Mouse (Mus musculus) spleen, adult 2 months (tissue): ENCODE results near the gene Pcnx. TPM values are rescaled to one million over a fixed set of nuclear protein-coding genes. Genes with fewer than 3 reads are reported as not detected.

ENCODE experiments used
- DNase-seq, 2 experiments: peaks; one replicate each; pipeline versions ENCODE4 v3.0.0 to v3.0.0-alpha.2; 2012 to 2021; ENCODE audit warnings: low spot score in 2 of 2, low read depth in 1 of 2
- H3K27ac ChIP-seq: fragments of 200-500 bp; 2 replicates; pipeline ENCODE4 v1.5.1; 2012; ENCODE audit warnings: low read length, inconsistent platforms; ENCODE audit not compliant: insufficient read depth
- H3K27me3 ChIP-seq: fragments of 200-500 bp; 2 replicates; pipeline ENCODE4 v1.6.1; 2012; ENCODE audit warnings: mild to moderate bottlenecking, moderate library complexity, low read length, inconsistent platforms; ENCODE audit not compliant: control insufficient read depth, insufficient read depth
- H3K36me3 ChIP-seq: fragments of 200-500 bp; 2 replicates; pipeline ENCODE4 v1.6.1; 2012; ENCODE audit warnings: mild to moderate bottlenecking, low read length, inconsistent platforms; ENCODE audit not compliant: control insufficient read depth, insufficient read depth
- H3K4me1 ChIP-seq: fragments of 200-500 bp; 2 replicates; pipeline ENCODE4 v1.6.1; 2011; ENCODE audit warnings: inconsistent platforms; ENCODE audit not compliant: control insufficient read depth, insufficient read depth, insufficient read length
- H3K4me3 ChIP-seq: fragments of 200-500 bp; 2 replicates; pipeline ENCODE4 v1.5.1; 2011; ENCODE audit warnings: mild to moderate bottlenecking, inconsistent platforms; ENCODE audit not compliant: insufficient read depth, insufficient read length; ENCODE audit errors: extremely low read depth
- CTCF ChIP-seq: fragments of 200-500 bp; IDR thresholded peaks from 2 replicates; pipeline ENCODE4 v1.5.1; 2011; ENCODE audit warnings: mild to moderate bottlenecking, inconsistent platforms; ENCODE audit not compliant: insufficient read depth, insufficient read length, insufficient replicate concordance; ENCODE audit errors: extremely low read depth
- POLR2A ChIP-seq: fragments of 200-500 bp; IDR thresholded peaks from 2 replicates; pipeline ENCODE4 v1.6.1; 2011; ENCODE audit warnings: low read depth, low read length, inconsistent platforms
- WGBS: fragments of 180-500 bp; shearing (Covaris S2); methylation state at CpG from one replicate; pipeline ENCODE4 v1.1.7; 2018; 5-methylcytosine and 5-hydroxymethylcytosine counted together
- polyA plus RNA-seq: library from polyadenylated mRNA; depleted of rRNA; stranded (reverse); fragments of >200 nt; gene quantifications from 2 replicates; pipeline ENCODE4 v1.2.3, GENCODE M21; 2012

The Pcnx gene
- polyA plus RNA-seq, 1 experiment, result 8.4 TPM

DNA sequence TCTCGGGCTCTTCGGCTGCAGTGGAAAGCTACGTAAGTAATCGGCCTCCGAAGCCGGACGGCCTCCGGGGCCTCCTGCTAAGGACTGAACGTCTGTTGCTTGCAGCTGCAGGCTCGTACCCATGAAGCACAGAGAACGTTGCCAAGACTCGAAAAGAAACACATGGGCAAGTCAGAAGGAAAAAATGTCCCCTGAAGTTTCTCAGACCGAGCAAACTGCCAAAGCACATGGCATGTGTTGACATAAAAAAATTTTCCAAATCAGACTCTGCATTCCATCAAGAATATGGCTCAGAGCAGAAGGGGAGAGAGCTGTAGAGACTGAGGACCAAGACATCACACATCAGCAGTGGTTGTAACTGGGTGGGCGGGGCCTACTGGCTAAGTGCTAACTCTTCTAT is 6.8 kb upstream of the Pcnx start:
- WGBS, result 92% methylated on average over 14 of the region's 14 CpGs
- no peaks in the 10 kb centered on the region for H3K4me1 ChIP-seq

GRCm38 (mm10) chr12:81853543-81853942 is 6.3 kb upstream of the Pcnx start:
- Histone ChIP-seq H3K36me3 (no peaks in the 10 kb centered on the region), H3K4me3 (no peak overlapping the region), H3K4me1 (no peaks in the 10 kb centered on the region), H3K27me3 (no peaks in the 10 kb centered on the region), H3K27ac (no peak overlapping the region)
- DNase-seq, result no peak
- TF ChIP-seq POLR2A (no peak), CTCF (no peak)
- 62% methylated on average over 9 of the region's 9 CpGs for WGBS

More for the DNA sequence above, 6.8 kb upstream of the Pcnx start:
- H3K27ac ChIP-seq, result no peak overlapping the region
- TF ChIP-seq CTCF (no peak), POLR2A (no peak)
- no peaks in the 10 kb centered on the region for H3K27me3 ChIP-seq
- H3K4me3 ChIP-seq, result no peak overlapping the region
- no peaks in the 10 kb centered on the region for H3K36me3 ChIP-seq
- no peak for DNase-seq

- Histone ChIP-seq H3K27me3 (no peaks in the 10 kb centered on the region), H3K4me3 (no peak overlapping the region), H3K36me3 (no peaks in the 10 kb centered on the region), H3K27ac (no peak overlapping the region), H3K4me1 (no peaks in the 10 kb centered on the region)
- no peak for DNase-seq
- TF ChIP-seq CTCF (no peak), POLR2A (no peak)
- WGBS, result 83% methylated on average over 8 of the region's 8 CpGs
Measured at GRCm38 (mm10) chr12:81855031-81855430, 4.8 kb upstream of the Pcnx start.

GRCm38 (mm10) chr12:81856696-81857095 is 3.1 kb upstream of the Pcnx start:
- H3K27me3 ChIP-seq, result no peaks in the 10 kb centered on the region; the same call in 1 of the 2 replicates
- no peak for DNase-seq

GRCm38 (mm10) chr12:81857251-81857650 is 2.6 kb upstream of the Pcnx start:
- DNase-seq, result no peak
- no peak for TF ChIP-seq POLR2A
- TF ChIP-seq CTCF, result no peak
- no peaks in the 10 kb centered on the region; the same call in 1 of the 2 replicates for H3K27me3 ChIP-seq
- no peak overlapping the region for H3K27ac ChIP-seq
- no peak overlapping the region for H3K4me3 ChIP-seq
- 49% methylated on average over 4 of the region's 4 CpGs for WGBS
- peaks cover 5% of the 10 kb centered on the region for H3K4me1 ChIP-seq
- H3K36me3 ChIP-seq, result no peaks in the 10 kb centered on the region

More at GRCm38 (mm10) chr12:81856696-81857095, 3.1 kb upstream of the Pcnx start:
- Histone ChIP-seq H3K36me3 (no peaks in the 10 kb centered on the region), H3K4me1 (peaks cover 2% of the 10 kb centered on the region; the same call in 1 of the 2 replicates), H3K27ac (no peak overlapping the region), H3K4me3 (no peak overlapping the region)
- no peak for TF ChIP-seq POLR2A
- WGBS, result 77% methylated on average over 4 of the region's 4 CpGs

GRCm38 (mm10) chr12:81857978-81858569 is 1.7 kb upstream of the Pcnx start:
- TF ChIP-seq POLR2A, result no peak
- TF ChIP-seq CTCF, result no peak
- Histone ChIP-seq H3K27me3 (no peaks in the 10 kb centered on the region; the same call in 1 of the 2 replicates), H3K4me1 (peaks cover 7% of the 10 kb centered on the region), H3K27ac (no peak overlapping the region), H3K36me3 (no peaks in the 10 kb centered on the region), H3K4me3 (no peak overlapping the region)
- DNase-seq, result no peak
- 88% methylated on average over 8 of the region's 8 CpGs for WGBS

DNA sequence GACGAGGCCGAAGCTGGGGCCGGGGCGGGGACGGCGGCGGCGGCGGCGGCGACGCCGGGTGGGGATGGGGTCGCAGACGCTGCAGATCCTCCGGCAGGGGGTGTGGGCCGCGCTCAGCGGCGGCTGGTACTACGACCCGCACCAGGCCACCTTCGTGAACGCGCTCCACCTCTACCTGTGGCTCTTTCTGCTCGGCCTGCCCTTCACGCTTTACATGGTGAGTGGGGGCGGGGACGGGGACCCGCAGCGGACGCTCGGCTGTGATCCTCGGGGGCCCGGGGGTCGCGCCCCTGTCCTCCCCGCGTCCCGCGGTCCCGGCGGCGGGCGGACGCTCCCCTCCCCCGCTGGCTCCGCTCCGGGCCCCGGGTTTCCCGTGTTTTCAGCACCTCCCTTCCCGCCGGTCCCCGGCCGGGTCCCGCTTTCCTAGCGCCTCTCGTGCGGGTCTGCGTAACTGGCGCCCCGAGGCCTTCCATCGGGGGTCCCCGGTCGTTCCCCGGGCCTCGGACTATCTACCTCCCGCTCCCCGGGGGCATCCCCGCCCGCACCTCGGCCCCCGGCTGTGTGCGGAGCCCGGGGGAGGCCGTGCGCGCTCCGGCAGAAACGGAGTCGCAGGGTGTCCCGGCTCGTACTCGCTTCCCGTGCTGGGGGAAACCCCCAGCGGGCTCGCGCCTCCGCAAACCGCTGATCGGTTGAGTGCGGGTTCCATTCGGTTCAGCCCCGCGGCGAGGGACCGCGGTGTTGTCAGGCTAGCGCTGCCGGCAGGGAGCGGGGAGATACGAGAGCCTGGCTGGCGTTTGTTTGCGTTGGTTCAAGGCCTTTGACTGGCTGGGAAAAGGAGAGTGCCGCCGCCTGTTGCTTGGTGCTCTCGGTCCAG is 722 bp downstream of the Pcnx start:
- peaks cover 7% of the 10 kb centered on the region for H3K4me1 ChIP-seq
- H3K27ac ChIP-seq, result peak overlapping the region; percentile 80
- DNase-seq, result peak; percentile 26 to 63
- H3K4me3 ChIP-seq, result peak overlapping the region; percentile 82
- no peaks in the 10 kb centered on the region; the same call in 1 of the 2 replicates for H3K27me3 ChIP-seq
- no peaks in the 10 kb centered on the region for H3K36me3 ChIP-seq
- under 1% methylated on average over 103 of the region's 107 CpGs for WGBS
- TF ChIP-seq CTCF (no peak), POLR2A (no peak)
